Mouse (Mus musculus) embryonic fibroblast, embryonic 13.5 days (primary cell): ENCODE measurements around the gene Dhdh. TPM values are rescaled to one million over a fixed set of nuclear protein-coding genes. Genes with fewer than 3 reads are reported as not detected.
"Not testable (repeated sequence)": the region's sequence is repeated elsewhere in the genome, so short reads cannot be mapped to it uniquely, and the experiment has no call there.

Source experiments
- H3K27ac ChIP-seq: 2 replicates; pipeline ENCODE4 v1.5.1; 2012; ENCODE audit warnings: low read length, control low read depth, inconsistent platforms; ENCODE audit not compliant: insufficient read depth
- H3K4me1 ChIP-seq: 2 replicates; pipeline ENCODE4 v1.6.1; 2011; ENCODE audit warnings: low read length; ENCODE audit not compliant: control insufficient read depth, insufficient read depth
- H3K4me3 ChIP-seq: 2 replicates; pipeline ENCODE4 v1.5.1; 2011; ENCODE audit warnings: mild to moderate bottlenecking, control low read depth, low read length; ENCODE audit not compliant: insufficient read depth
- CTCF ChIP-seq: IDR thresholded peaks from 2 replicates; pipeline ENCODE4 v1.5.1; 2011; ENCODE audit warnings: mild to moderate bottlenecking, control low read depth, low read length, moderate library complexity, borderline replicate concordance; ENCODE audit not compliant: insufficient read depth
- POLR2A ChIP-seq: IDR thresholded peaks from 2 replicates; pipeline ENCODE4 v1.6.1; 2011; ENCODE audit warnings: low read depth, mild to moderate bottlenecking, control low read depth, low read length, moderate library complexity
- polyA plus RNA-seq: library from polyadenylated mRNA; stranded (reverse); fragments of >200 nt; gene quantifications from 2 replicates; pipeline ENCODE4 v1.2.4, GENCODE M21; 2011; ENCODE audit warnings: low read depth; ENCODE audit not compliant: missing spikeins, insufficient read length

Gene Dhdh
- polyA plus RNA-seq, 1 experiment = 1.2 TPM

DNA sequence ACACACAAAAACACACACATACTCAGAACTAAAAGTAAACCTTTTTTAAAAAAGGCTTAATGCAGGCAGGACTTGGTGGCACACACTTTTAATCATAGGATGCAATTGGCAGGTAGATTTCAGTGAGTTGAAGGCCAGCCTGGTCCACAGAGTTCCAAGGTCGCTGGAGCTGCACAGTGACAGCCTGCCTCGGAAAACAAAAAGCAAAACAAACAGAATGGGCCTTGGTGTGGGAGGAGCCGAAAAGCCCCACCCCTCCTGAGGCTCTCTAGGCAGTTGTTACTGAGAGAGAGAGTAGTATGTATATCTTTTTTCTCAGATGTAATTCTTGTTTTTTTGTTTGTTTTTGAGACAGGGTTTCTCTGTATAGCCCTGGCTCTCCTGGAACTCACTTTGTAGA is 2.7 kb upstream of the Dhdh start:
- TF ChIP-seq POLR2A = no peak
- no peak for TF ChIP-seq CTCF
- peaks cover 5% of the 10 kb centered on the region; the same call in 1 of the 2 replicates for H3K4me1 ChIP-seq

DNA sequence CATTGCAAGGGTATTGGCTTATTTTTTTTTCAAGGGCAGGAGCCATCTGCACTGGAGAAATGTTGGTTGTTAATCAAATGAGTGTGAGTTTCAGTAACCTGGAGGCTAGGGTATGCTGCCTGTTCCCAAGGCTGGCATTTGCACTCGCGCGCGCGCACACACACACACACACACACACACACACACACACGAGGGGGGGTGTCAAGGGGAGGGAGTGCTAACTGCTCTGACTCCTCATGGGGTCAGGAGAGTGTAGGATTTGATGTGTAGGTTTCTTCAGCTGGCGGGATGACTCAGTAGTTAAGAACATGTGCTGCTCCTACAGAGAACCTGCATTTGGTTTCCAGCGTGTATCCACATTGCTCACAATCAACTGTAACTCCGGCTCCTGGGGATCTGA is 2.2 kb upstream of the Dhdh start:
- TF ChIP-seq CTCF (no peak), POLR2A (no peak)
- Histone ChIP-seq H3K4me3 (no peak overlapping the region), H3K4me1 (peaks cover 5% of the 10 kb centered on the region; the same call in 1 of the 2 replicates), H3K27ac (0 out of 2 replicates have a peak overlapping the region, but pooled peaks have one; percentile 10)

More for the DNA sequence above, 2.7 kb upstream of the Dhdh start:
- H3K4me3 ChIP-seq = no peak overlapping the region
- H3K27ac ChIP-seq = 0 out of 2 replicates have a peak overlapping the region, but pooled peaks have one; percentile 10

DNA sequence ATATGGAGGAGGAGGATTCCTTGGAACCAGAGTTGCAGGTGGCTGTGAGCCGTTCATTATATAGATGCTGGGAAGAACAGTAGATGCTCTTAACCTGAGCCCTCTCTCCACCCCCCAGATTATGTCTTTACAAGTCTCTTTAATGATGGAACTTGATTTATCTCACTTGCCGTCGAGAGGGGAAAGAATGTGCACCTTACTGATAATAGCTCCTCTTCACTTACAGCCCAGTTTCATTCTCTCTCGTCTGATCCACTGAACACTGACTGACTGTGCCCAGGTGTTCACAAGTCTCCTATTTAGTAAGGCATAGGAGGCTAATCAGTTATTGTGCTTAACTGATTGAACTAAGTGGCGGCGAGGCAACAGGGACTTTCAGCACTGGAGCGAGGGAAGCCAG is 973 bp upstream of the Dhdh start:
- H3K4me1 ChIP-seq = peaks cover 5% of the 10 kb centered on the region; the same call in 1 of the 2 replicates
- no peak overlapping the region for H3K27ac ChIP-seq
- TF ChIP-seq CTCF = no peak
- no peak for TF ChIP-seq POLR2A
- no peak overlapping the region for H3K4me3 ChIP-seq

DNA sequence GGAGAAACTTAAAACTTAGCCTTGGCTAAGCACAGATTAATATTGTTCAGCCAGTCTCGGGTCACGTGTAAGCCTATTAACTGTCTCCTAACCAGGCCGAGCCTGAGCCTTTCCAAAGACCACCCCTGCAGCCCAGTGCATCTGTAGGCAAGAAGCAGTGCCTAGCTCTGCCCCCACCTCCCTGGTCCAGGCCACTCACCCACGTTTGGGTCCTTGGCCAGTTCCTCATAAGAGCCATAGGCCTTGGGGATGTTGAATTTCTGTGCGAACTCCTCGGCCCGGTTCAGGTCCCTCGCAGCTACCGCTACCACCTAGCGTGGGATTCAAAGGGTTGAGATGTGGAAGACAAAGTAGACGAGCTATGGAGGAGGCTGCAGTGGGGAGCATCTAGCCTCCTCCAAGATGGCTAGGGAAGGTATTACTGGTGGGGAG is 728 bp downstream of the Dhdh start:
- Histone ChIP-seq H3K27ac (no peak overlapping the region), H3K4me1 (peaks cover 5% of the 10 kb centered on the region; the same call in 1 of the 2 replicates), H3K4me3 (no peak overlapping the region)
- TF ChIP-seq POLR2A (no peak), CTCF (no peak)

DNA sequence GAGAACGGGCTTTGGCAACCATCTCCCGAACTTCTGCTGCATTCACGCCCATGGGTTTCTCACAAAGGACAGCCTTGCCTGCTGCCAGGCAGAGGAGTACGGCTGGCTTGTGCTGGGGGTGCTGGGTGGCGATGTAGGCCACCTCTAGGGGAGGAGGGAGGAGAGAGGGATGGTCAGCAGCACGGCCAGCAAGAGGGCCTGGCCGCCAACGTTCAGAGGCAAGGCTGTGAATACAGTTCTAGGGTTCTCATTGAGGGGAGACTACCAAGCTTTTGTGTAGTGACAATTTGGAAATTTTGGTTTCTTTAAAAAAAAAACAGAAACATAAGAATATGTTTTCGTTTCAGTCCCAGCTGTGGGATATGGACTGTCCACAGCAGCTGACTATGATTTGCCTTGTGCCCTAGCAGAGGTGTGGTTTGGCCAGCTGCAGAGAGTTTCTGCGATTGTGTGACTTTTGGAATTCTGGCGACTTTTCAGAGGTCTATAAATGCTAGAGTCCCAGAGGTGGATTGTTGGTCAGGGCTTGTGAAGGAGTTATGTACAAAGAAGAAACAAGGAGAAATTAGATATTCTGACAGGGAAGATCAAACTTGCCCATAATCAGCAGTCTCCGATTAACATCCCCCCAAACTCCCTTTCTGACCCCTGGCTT is 1.7 kb downstream of the Dhdh start, which contains the start of gene Gm45808:
Gene Gm45808 (minus strand): TSS at position 51 of the 655 bp plus-strand sequence.
- Histone ChIP-seq H3K4me1 (peaks cover 5% of the 10 kb centered on the region; the same call in 1 of the 2 replicates), H3K4me3 (no peak within 1 kb of the TSS), H3K27ac (no peak within 1 kb of the TSS)
- no peak for TF ChIP-seq POLR2A
- TF ChIP-seq CTCF = no peak

DNA sequence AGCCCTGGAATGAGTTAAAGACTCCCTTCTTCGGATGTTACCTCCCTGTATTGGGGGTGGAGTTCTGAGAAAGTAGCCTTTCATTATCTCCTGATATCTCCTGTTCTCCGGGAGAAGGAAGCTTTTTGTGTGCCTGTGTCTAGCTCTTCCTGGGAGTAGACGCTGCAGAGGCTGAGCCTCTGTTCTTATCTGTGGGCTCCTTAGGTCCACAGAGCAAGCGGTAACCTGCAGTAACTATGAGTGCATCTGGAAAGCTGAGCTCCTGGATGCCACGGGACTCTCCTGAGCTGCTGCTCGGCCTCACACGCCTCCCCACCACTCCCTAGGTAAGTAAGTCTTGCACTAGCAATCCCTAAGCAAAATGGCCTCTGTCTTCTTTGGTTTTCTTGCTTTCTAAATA is 2.4 kb downstream of the Dhdh start:
- Histone ChIP-seq H3K4me3 (no peak overlapping the region), H3K4me1 (peaks cover 3% of the 10 kb centered on the region; the same call in 1 of the 2 replicates), H3K27ac (no peak overlapping the region)
- TF ChIP-seq POLR2A = no peak
- TF ChIP-seq CTCF = no peak

DNA sequence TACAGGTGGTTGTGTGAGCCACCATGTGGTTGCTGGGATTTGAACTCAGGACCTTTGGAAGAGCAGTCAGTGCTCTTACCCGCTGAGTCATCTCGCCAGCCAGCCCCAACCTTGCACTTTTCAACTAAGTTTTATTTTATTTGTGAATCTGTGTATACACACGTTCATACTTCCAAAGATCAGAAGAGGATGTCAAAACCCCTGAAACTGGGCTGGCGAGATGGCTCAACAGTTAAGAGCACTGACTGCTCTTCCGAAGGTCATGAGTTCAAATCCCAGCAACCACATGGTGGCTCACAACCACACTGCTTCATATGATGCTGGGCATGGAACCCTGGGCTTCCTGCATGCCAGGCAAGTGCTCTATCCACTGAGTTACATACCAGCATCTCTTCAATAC is 3.6 kb downstream of the Dhdh start:
- H3K4me1 ChIP-seq, H3K27ac ChIP-seq, H3K4me3 ChIP-seq: not testable (repeated sequence)

DNA sequence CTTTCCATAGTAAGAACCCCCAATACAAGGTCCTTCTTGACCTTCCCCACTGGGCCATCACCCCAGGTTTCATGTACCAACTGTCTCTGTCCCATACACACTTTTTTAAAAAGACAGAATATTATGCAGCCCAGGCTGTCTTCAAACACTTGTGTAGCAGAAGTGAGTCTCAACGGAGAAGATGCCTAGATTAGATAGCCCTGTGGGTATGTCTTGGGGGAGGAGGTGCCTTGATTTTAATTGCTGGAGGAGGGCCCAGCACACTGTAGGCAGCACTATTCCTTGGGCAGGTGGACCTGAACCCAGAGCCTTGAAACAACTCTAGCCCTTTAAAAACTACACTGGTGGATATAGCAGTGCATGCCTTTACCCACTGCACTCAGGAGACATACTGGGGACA is 6.4 kb downstream of the Dhdh start:
- no peak for TF ChIP-seq POLR2A
- no peak for TF ChIP-seq CTCF
- H3K4me1 ChIP-seq = no peaks in the 10 kb centered on the region
- no peak overlapping the region for H3K4me3 ChIP-seq
- no peak overlapping the region for H3K27ac ChIP-seq

DNA sequence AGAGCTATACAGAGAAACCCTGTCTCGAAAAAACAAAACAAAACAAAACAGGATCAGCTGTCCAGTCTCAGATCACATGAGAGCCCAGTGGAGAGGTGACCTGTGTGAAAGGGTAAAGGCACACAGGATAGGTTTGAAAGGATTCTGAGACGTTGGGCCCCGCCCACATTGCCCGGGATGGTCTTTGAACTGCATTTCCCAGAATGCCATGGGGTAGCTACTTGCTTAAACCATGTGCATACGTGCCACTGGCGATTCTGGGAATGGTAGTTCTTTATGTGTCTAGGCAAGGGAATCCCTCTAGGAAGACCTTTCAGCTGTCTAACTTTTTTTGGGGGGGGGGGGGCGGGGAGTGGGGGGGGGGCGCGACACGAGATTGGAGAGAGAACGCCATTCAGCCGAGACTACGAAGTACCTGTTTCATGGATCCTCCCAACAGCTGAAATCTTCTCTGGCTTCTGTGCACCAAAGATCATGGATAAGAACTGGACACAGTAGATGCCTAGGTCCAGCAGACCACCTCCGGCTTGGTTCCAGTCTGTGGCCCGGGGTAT is 7.2 kb downstream of the Dhdh start, which contains the start of gene Tulp2:
Gene Tulp2 (plus strand): TSS at position 504 of the 554 bp plus-strand sequence.
- Histone ChIP-seq H3K4me1 (no peaks in the 10 kb centered on the region), H3K4me3 (no peak within 1 kb of the TSS), H3K27ac (no peak within 1 kb of the TSS)
- TF ChIP-seq POLR2A (no peak), CTCF (no peak)

DNA sequence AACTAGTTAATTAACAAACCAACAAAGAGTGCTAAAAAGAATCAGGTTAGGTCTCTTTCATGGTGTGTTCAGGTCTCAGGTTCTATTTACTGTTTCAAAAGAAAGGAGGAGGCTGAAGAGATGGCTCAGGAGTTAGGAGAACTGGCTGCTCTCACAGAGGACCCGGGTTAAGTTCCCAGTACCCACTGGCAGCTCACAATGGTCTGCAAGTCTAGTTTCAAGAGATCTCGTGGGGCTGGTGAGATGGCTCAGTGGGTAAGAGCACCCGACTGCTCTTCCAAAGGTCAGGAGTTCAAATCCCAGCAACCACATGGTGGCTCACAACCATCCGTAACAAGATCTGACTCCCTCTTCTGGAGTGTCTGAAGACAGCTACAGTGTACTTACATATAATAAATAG is 8.3 kb downstream of the Dhdh start:
- not testable (repeated sequence) for H3K27ac ChIP-seq, H3K4me3 ChIP-seq, H3K4me1 ChIP-seq
